Mouse (Mus musculus): ENCODE measurements around the gene Samd15.

The Samd15 gene

DNA sequence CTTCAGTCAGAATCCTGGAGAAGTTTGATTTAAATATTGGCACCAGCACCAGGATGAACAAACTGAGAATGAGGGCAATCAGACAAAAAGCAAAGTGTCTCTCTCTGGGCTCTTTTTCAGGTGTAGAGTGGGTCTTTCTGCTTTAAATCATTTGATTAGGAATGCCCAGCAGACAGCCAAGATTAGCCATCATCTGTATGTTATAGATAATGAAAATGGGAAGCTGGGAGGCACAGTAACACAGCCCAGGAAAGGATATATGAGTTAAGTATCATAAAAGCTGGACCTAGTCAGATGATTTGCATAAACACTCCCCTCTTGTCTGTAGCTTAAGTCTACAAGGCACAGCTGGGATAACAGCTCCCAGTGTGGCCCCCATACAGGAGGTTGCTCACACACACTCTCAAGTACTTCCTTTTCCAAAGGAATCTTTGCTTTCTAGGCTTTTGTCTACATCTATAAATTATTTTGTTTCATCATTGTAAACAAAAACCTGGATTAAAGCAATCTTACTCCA lies 30.9 kb downstream of the Samd15 start:
- DNase-seq (ENCODE audit: inconsistent ontology term) = no peak

DNA sequence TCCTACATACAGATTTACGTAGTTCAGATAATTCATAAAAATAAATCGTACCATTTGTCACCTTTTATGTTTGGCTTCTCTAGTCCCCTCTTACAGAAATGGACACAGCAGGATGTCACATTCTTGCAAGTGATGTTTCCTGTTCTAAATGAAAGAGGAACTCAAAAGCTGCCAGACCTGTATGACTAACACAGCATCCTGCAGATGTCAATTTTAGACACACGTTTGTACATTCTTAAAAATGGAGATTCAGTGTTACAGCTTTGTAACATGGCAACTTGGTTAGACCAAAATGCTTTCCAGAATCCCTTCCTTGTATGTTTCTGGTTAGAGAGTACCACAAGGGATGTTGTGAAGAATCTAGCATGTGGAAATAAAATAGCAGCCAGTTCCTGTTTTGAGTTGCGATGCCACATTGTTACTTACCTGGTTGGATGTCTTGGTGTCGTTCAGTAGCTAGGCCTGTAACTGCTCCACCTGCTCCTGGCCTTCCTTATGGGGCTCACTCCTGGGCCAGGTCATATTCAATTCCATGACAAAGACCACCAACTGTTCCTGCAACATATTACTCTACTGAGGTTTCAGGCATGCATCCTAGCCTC lies 37.5 kb downstream of the Samd15 start:
- DNase-seq (ENCODE audit: inconsistent ontology term) = no peak

DNA sequence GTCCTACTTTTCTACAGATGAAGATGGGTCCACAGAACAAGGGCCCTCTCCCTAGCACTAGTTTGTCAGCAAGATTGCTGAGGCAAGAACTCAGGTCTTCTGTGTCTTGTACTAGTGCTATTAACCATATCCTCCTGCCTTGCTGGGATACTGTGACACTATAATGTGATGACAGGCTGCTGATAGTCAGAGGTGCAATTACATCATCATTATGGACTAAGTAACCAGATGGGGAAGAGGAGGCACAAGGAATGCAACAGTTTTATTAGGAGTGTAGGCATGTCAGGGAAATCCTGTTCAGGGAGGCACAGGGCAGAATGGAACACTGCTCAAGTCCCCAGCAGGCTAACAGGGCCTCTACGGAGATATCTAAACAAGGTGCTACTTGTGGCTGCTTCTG lies 39.1 kb downstream of the Samd15 start, which contains the start of gene Noxred1:
Gene Noxred1, minus strand, starts transcription at position 101 of the 400 bp plus-strand sequence.
- no peak for DNase-seq (ENCODE audit: inconsistent ontology term)

DNA sequence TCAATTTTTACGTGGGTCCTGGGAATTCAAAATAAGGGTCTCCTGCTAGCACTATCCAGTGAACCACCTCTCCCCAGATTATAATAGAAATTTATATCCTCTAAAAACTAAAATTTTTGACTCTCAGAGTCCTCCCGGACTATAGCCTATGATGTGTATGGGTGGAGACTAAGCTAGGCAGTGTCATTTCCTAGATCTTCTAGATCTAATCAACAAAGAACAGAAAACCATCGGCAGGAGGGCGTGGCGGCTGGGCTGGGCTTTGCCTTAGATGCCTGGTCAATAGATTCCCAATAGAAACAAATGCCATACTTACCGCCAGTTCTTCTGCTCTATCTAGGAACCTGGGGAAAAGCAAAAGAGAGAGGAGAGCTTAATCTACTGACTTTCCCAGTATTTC lies 50.6 kb downstream of the Samd15 start:
- DNase-seq (ENCODE audit: inconsistent ontology term) = no peak

DNA sequence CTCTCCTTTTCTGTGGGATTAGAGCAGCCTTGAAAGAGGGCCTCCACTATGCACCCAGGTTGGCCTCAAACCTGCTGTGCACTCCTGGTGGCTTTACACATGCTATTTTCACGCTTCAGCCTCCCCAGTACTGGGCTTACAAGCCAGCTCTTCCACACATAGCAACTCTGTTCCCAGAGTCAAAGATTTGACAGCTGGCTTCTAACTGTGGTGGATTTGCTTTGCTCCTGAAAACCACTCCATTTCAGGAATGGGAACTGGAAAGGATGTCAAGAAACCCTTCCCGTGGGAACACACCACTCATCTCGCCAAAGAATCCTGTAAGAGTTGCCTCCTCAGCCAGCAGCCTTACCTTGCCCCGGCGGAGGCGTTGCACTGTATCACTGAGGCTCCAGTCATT lies 54.4 kb downstream of the Samd15 start:
- no peak for DNase-seq (ENCODE audit: inconsistent ontology term)

DNA sequence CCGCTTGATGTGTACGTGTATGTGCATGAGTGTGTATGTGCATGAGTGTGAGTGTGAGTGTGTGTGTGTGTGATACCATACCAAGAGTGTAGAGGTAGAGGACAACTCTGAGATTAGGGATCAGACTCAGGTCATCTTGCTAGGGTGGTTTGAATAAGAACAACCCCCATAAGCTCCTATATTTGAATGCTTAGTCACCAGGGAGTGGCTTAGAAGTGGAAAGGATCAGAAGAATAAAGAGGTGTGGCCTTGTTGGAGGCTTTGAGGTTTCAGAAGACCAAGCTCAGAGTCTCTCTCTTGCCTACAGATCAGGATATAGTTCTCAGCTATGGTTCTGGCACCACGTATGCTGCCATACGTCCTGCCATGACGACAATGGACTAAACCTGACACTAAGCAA lies 57.1 kb downstream of the Samd15 start:
- no peak for DNase-seq (ENCODE audit: inconsistent ontology term)

DNA sequence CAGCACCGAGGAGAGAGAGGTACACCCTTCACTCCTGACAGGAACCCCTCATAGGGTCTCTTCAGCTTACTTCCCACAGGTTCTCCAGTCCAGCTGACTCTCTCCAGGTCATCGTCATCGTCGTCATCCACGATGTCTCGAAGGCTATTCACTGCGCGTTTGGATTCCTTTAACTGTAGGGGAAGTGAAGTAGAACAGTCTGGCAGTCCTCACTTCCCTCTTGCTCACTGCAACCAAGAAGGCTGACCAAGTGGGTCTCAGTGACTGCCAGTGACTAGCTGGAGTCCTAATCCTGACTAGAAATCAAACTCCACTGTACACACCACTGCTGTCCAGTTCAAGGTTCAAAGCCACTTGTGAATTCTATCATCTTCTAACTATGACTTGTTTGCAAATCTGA lies 61.0 kb downstream of the Samd15 start:
- no peak for DNase-seq (ENCODE audit: inconsistent ontology term)
